Mouse (Mus musculus) B cell, adult 62 days (primary cell): ENCODE results near the gene Fancf. TPM values are rescaled to one million over a fixed set of nuclear protein-coding genes. Genes with fewer than 3 reads are reported as not detected.

Experiments used
- total RNA-seq: library from RNA; stranded (reverse); gene quantifications from 4 replicates; pipeline ENCODE4 v1.2.4, GENCODE M21; 2023

The Fancf gene
- total RNA-seq: 3.2 to 5.4 TPM (median 3.8 TPM) in 4 replicates

GRCm38 (mm10) chr7:51862097-51862492, at the start of gene Fancf:
Fancf (minus strand) TSS chr7:51862267.

GRCm38 (mm10) chr7:51861250-51862096, 594 bp downstream of the Fancf start, which contains the start of gene Gas2:
Gas2 (plus strand) TSS chr7:51862015.

Other genes with a start within 250 kb of the Fancf start
- not detected in 4 replicates for gene Slc17a6, start 240.3 kb downstream of the Fancf start, total RNA-seq
- gene Gas2, start 252 bp downstream of the Fancf start, total RNA-seq: 3.4 to 6.7 TPM (median 4.8 TPM) in 4 replicates
- 0.49 to 3.2 TPM (median 1.0 TPM) in 4 replicates for gene Svip, start 143.8 kb upstream of the Fancf start, total RNA-seq
- not detected in 4 replicates for gene 1700015G11Rik, start 153.5 kb upstream of the Fancf start, total RNA-seq